Mouse (Mus musculus): ENCODE results near the gene Cfc1. TPM values are rescaled to one million over a fixed set of nuclear protein-coding genes. Genes with fewer than 3 reads are reported as not detected.

Cfc1 gene
- polyA plus RNA-seq, 1 experiment from 2014 or later = 0.29 TPM

DNA sequence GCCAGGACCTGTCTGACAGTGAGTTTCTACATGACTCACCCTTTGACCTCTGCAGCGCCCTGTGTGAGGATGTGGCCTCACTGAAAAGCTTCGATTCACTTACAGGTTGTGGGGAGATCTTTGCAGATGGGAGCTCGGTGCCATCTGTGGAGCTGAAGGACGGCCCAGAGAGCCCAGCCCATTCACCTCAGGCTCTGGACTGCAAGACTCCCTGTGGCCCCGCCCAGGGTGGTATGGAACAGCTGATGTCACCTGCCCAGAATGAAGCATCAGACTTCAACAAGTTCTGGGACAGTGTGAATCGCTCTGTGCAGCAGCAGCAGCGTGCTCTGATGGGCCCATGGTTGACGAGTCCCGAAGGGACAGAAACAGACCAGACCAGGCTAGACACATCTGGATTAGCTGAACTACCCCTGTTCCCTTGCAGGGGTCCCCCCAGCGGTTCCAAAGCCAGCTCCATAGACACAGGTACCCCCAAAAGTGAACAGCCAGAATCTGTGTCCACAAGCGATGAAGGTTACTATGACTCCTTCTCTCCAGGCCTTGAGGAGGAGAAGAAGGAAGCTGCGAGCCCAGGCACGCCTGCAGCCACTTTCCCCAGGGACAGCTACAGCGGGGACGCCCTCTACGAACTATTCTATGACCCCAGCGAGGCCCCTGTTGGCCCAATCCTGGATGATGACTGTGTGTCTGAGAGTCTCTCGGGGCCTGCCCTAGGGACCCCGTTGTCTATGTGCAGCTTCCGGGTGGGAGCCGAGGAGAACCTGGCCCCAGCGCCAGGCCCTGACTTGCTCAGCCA is 52.0 kb downstream of the Cfc1 start:
- Histone ChIP-seq H3K27me3 (replicated peaks) (no peaks in the 10 kb centered on the region), H3K36me3 (peaks cover 63% of the 10 kb centered on the region), H3K27ac (replicated peaks) (no peak overlapping the region), H3K4me3 (replicated peaks) (no peak overlapping the region), H3K9me3 (replicated peaks) (no peaks in the 10 kb centered on the region), H3K4me2 (no peak overlapping the region), H3K4me1 (peaks cover 20% of the 10 kb centered on the region), H3K9ac (replicated peaks) (no peak overlapping the region)
- WGBS = 84% methylated on average over 22 of the region's 22 CpGs
- no peak for ATAC-seq (ENCODE audit: low FRiP score)

Other genes with a start within 250 kb of the Cfc1 start
- 63.9 and 65.2 TPM in 2 replicates for gene Ccdc115, start 96.0 kb upstream of the Cfc1 start, polyA plus RNA-seq (2015; fragmentation: Nextera tagmentation; extraction: Ambion mirVana)
- gene Imp4, start 95.8 kb upstream of the Cfc1 start, polyA plus RNA-seq (2015; fragmentation: Nextera tagmentation; extraction: Ambion mirVana) = 48.6 and 61.0 TPM in 2 replicates
- gene Ptpn18, start 75.9 kb upstream of the Cfc1 start, polyA plus RNA-seq (2015; fragmentation: Nextera tagmentation; extraction: Ambion mirVana) = 6.0 and 18.1 TPM in 2 replicates
- not detected in 2 replicates for gene Prss39, start 37.2 kb upstream of the Cfc1 start, polyA plus RNA-seq (2015; fragmentation: Nextera tagmentation; extraction: Ambion mirVana)
- not detected in 2 replicates for gene Prss40, start 25.3 kb downstream of the Cfc1 start, polyA plus RNA-seq (2015; fragmentation: Nextera tagmentation; extraction: Ambion mirVana)
- gene Amer3, start 44.0 kb downstream of the Cfc1 start, polyA plus RNA-seq (2015; fragmentation: Nextera tagmentation; extraction: Ambion mirVana) = 24.6 and 28.8 TPM in 2 replicates

Data from neural tube, embryonic 15.5 days (tissue).